Mouse (Mus musculus) ovary, adult 18-20 months (tissue): ENCODE measurements around the gene Gm8251.
"Not testable (repeated sequence)": the region's sequence is repeated elsewhere in the genome, so short reads cannot be mapped to it uniquely, and the experiment has no call there.

ENCODE experiments used
- DNase-seq: peaks from one replicate; pipeline ENCODE4 v3.0.0; 2022; ENCODE audit warnings: low spot score, mixed read lengths

Gene Gm8251

GRCm38 (mm10) chr1:44061836-44062235 lies at the start of gene Gm8251:
Gm8251 (minus strand) TSS chr1:44061936.
- no peak for DNase-seq

DNA sequence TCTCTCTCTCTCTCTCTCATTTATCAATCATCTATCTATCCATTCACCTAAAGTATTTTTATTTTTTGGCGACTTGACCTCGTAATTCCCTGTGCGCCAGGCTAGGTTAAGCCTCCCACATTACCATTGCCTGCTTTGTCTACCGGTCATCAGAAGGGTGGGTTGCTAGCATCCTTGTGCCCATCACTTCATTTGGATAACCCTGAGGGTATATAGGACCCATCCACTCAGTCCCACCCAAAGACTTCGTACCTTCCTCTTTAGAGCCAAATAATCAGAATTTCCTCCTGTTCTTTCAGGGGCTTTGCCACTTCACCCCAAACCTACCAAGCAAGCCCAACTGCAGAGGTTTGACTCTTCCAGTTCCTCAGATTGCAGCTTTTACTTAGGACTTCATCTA lies 41.2 kb upstream of the Gm8251 start:
- no peak for DNase-seq

- peak; percentile 92 for DNase-seq
Observed at GRCm38 (mm10) chr1:44102259-44102717, 40.6 kb upstream of the Gm8251 start, which contains the start of gene Tex30. Tex30 (minus strand) TSS chr1:44102441.

DNA sequence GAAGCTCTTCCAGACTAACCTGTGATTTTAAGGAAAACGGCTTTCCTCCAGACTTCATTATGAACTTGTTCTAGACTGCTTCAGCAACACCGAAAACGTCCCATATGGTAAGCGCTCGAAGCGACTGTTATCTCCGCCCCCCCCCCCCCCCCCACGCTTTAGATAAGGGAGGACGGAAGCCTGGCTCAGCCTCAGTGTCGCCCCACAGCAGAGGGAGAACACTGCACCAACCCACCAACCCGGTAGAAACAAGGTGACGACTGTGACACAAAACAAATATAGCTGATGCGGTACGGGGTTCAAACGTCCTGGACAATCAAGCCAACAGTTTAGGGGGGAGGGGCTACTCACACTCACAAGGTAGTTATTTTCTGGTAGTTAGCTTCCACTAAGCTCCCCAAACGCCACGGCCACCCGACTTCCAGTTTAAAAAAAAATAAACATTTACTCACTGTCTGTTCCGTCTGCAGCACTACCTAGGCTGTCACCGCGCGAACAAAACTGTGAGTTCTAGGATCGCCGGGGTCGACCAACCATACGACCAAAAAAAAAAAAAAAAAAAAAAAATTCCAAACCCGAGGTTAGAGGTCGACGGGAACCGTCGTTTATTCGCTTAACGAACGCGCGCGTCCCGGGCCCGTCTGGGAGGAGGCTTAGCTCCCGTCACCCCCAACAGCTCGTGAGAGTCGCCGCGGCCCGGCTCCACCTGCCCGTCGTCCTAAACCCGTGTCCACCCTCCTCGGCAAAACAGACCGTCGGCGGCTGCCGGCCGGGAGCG lies 39.9 kb upstream of the Gm8251 start:
- no peak for DNase-seq

- DNase-seq = peak; percentile 17
Observed at GRCm38 (mm10) chr1:44064625-44065024, 2.9 kb upstream of the Gm8251 start.

DNA sequence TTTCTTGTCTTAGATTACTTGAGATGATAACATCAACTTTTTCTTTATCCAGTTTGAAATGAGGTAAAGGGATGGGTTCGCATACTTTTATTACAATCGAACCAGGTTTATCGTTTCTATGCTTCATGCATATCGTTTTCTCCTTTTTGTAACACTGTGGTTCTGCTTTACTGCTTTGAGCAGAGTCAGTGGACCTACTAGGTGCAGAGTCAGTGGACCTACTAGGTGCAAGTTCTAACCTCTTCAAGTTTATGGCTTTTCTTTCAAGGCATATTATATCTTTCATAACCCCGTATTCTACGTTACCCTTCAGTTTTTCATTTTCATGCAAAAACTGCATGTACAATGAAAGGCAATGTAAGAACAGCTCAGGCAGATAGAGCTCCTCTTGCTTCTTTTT lies 1.7 kb upstream of the Gm8251 start:
- no peak for DNase-seq

DNA sequence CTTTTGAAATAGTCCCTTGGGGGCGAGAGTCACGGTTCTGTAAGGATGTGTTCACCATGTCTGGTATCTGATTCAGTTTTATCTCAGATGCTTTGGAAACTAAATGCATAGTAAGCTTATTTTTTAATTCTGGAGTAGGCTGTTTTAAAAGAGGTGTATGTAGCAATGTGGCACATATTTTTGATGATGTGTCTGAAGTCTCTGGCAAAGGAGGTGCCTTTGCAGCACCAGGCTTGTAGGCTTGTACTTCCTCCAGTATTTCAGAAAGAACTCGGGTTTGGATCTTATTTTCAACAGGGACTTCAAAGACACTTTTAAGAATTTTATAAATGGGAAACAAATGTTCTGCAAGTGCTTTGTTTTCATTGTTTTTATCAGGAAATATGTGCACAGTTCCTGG lies 3.9 kb downstream of the Gm8251 start:
- no peak for DNase-seq

DNA sequence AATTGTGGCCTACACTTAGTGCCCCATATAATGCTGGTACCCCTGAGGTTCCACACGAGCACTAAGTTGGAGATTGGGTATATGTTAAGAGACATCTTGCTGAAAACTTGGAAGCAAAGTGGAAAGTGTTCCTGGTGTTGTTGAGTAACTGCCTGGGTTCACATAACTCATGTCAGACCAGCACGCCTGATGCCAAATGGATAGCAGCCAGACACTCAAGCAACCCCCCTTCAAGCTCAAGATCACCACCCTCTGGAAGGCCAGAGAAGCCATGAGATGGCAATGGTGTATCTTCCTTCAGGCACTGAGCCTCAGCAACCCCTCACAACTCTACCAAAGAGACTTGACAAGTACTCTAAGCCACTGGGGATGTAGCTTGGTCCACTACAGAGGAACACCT lies 15.2 kb downstream of the Gm8251 start:
- DNase-seq = no peak

GRCm38 (mm10) chr1:44045689-44046088 lies 16.0 kb downstream of the Gm8251 start:
- not testable (repeated sequence) for DNase-seq

- peak; percentile 6 for DNase-seq
Observed at GRCm38 (mm10) chr1:44042555-44042915, 19.2 kb downstream of the Gm8251 start.

- peak; percentile 46 for DNase-seq
Observed at GRCm38 (mm10) chr1:44041797-44042554, 19.8 kb downstream of the Gm8251 start.

- no peak for DNase-seq
Observed at GRCm38 (mm10) chr1:44032948-44033347, 28.8 kb downstream of the Gm8251 start.

DNA sequence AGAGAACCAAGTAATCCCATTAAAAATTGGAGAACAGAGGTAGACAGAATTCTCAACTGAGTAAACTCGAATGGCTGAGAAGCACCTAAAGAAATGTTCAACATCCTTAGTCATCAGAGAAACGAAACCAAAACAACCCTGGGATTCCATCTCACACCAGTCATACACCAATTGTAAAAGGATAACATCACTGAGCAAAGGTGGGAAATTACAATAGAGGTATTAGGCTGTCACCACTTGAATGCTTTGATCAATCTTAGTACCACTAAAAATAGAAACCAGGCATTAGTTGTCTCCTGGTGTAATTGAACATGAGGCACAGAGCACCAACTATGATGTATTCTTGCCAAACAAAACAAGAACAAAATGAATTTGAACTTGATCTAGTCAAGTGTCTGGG lies 29.5 kb downstream of the Gm8251 start:
- no peak for DNase-seq

GRCm38 (mm10) chr1:44027651-44028050 lies 34.1 kb downstream of the Gm8251 start:
- no peak for DNase-seq

DNA sequence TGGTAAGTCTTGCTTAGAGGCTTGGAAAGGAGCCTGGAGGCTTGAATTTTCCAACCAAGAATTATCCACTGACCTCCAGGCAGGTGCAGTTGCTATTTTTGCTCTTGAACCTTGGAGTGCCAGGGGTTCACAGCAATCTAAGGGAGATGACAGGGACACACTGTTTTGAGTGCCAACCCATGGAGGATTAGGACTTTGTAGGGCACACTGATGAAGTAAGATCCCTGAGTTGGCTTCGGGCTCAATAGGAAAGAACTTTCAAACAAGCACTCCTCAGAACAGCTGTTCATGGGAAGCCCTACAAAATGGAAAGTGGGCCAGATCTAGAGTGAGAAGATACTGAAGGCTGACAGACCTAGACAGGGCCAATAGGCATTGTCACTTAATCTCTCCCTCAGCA lies 39.1 kb downstream of the Gm8251 start:
- DNase-seq = no peak

GRCm38 (mm10) chr1:44019934-44020333 lies 41.8 kb downstream of the Gm8251 start, which contains the start of gene Mettl21c:
Mettl21c (minus strand) TSS chr1:44020034.
- DNase-seq = no peak

GRCm38 (mm10) chr1:44015556-44015955 lies 46.2 kb downstream of the Gm8251 start:
- DNase-seq = no peak
